Mouse (Mus musculus): ENCODE data around the gene Psors1c2. TPM values are rescaled to one million over a fixed set of nuclear protein-coding genes. Genes with fewer than 3 reads are reported as not detected.

The Psors1c2 gene
- 0.66 TPM in 1 of 2 replicates, not detected in the other for polyA plus RNA-seq (2014; fragmentation: Nextera tagmentation; extraction: Ambion mirVana)

- no peak within 1 kb of the TSS for H3K27ac ChIP-seq (replicated peaks in 1 of 2; ENCODE audit: control insufficient read depth in 1 of 2, insufficient read depth in 1 of 2, low read depth in 2 of 2, low read length in 2 of 2)
- 17% methylated on average over 7 of the region's 7 CpGs for WGBS
- no peak within 1 kb of the TSS for H3K9ac ChIP-seq (ENCODE audit: low read length)
- H3K4me2 ChIP-seq (ENCODE audit: low read length) = no peak within 1 kb of the TSS
- peaks cover 0 to 4% of the 10 kb centered on the region in 2 experiments; a peak in 1 of 4 replicates for H3K4me1 ChIP-seq (ENCODE audit: control insufficient read depth in 2 of 2, insufficient read depth in 2 of 2, low read length in 2 of 2)
- no peak within 1 kb of the TSS for H3K4me3 ChIP-seq (ENCODE audit: control insufficient read depth in 1 of 2, insufficient read depth in 1 of 2, low read depth in 1 of 2, low read length in 2 of 2)
- no peaks in the 10 kb centered on the region for H3K9me3 ChIP-seq (ENCODE audit: control insufficient read depth, low read length)
- peaks cover 29% of the 10 kb centered on the region for H3K36me3 ChIP-seq (ENCODE audit: control insufficient read depth, insufficient read depth, low read length)
- ATAC-seq (ENCODE audit: insufficient number of reproducible peaks, insufficient read depth, low FRiP score, low read depth) = no peak
- no peaks in the 10 kb centered on the region for H3K27me3 ChIP-seq (ENCODE audit: control insufficient read depth, insufficient read depth, low read length)
Measured at GRCm38 (mm10) chr17:35532901-35533300, at the start of gene Psors1c2. Psors1c2 (plus strand) TSS chr17:35533201.

- Histone ChIP-seq H3K36me3 (ENCODE audit: control insufficient read depth, insufficient read depth, low read length) (no peaks in the 10 kb centered on the region), H3K9me3 (ENCODE audit: control insufficient read depth, low read length) (no peaks in the 10 kb centered on the region), H3K4me3 (ENCODE audit: control insufficient read depth in 1 of 2, insufficient read depth in 1 of 2, low read depth in 1 of 2, low read length in 2 of 2) (no peak overlapping the region), H3K4me2 (ENCODE audit: low read length) (no peak overlapping the region), H3K9ac (ENCODE audit: low read length) (no peak overlapping the region), H3K4me1 (ENCODE audit: control insufficient read depth in 2 of 2, insufficient read depth in 2 of 2, low read length in 2 of 2) (peaks cover 4% of the 10 kb centered on the region in 2 experiments; a peak in 3 of 4 replicates), H3K27ac (replicated peaks in 1 of 2; ENCODE audit: control insufficient read depth in 1 of 2, insufficient read depth in 1 of 2, low read depth in 2 of 2, low read length in 2 of 2) (no peak overlapping the region), H3K27me3 (ENCODE audit: control insufficient read depth, insufficient read depth, low read length) (no peaks in the 10 kb centered on the region)
- WGBS = under 1% methylated on average over 9 of the region's 9 CpGs
- no peak for ATAC-seq (ENCODE audit: insufficient number of reproducible peaks, insufficient read depth, low FRiP score, low read depth)
Measured at GRCm38 (mm10) chr17:35484066-35484465, 48.9 kb upstream of the Psors1c2 start.

- WGBS = 32% methylated on average over 4 of the region's 4 CpGs
- H3K4me2 ChIP-seq (ENCODE audit: low read length) = no peak overlapping the region
- H3K36me3 ChIP-seq (ENCODE audit: control insufficient read depth, insufficient read depth, low read length) = no peaks in the 10 kb centered on the region
- ATAC-seq (ENCODE audit: insufficient number of reproducible peaks, insufficient read depth, low FRiP score, low read depth) = no peak; the same call in 1 of the 2 replicates
- no peaks in the 10 kb centered on the region for H3K27me3 ChIP-seq (ENCODE audit: control insufficient read depth, insufficient read depth, low read length)
- no peak overlapping the region for H3K9ac ChIP-seq (ENCODE audit: low read length)
- H3K4me3 ChIP-seq (ENCODE audit: control insufficient read depth in 1 of 2, insufficient read depth in 1 of 2, low read depth in 1 of 2, low read length in 2 of 2) = no peak overlapping the region
- no peaks in the 10 kb centered on the region for H3K9me3 ChIP-seq (ENCODE audit: control insufficient read depth, low read length)
- peaks cover 4% of the 10 kb centered on the region in 2 experiments; a peak in 3 of 4 replicates for H3K4me1 ChIP-seq (ENCODE audit: control insufficient read depth in 2 of 2, insufficient read depth in 2 of 2, low read length in 2 of 2)
- peak overlapping the region; percentile 55 to 84 for H3K27ac ChIP-seq (replicated peaks in 1 of 2; ENCODE audit: control insufficient read depth in 1 of 2, insufficient read depth in 1 of 2, low read depth in 2 of 2, low read length in 2 of 2)
Measured at GRCm38 (mm10) chr17:35485702-35486101, 47.3 kb upstream of the Psors1c2 start.

GRCm38 (mm10) chr17:35486726-35487125, 46.3 kb upstream of the Psors1c2 start:
- no peak overlapping the region for H3K4me2 ChIP-seq (ENCODE audit: low read length)
- H3K27me3 ChIP-seq (ENCODE audit: control insufficient read depth, insufficient read depth, low read length) = no peaks in the 10 kb centered on the region
- H3K4me3 ChIP-seq (ENCODE audit: control insufficient read depth in 1 of 2, insufficient read depth in 1 of 2, low read depth in 1 of 2, low read length in 2 of 2) = no peak overlapping the region
- H3K4me1 ChIP-seq (ENCODE audit: control insufficient read depth in 2 of 2, insufficient read depth in 2 of 2, low read length in 2 of 2) = peaks cover 4% of the 10 kb centered on the region in 2 experiments; a peak in 3 of 4 replicates
- H3K9me3 ChIP-seq (ENCODE audit: control insufficient read depth, low read length) = no peaks in the 10 kb centered on the region
- no peak overlapping the region for H3K27ac ChIP-seq (replicated peaks in 1 of 2; ENCODE audit: control insufficient read depth in 1 of 2, insufficient read depth in 1 of 2, low read depth in 2 of 2, low read length in 2 of 2)
- H3K9ac ChIP-seq (ENCODE audit: low read length) = no peak overlapping the region
- ATAC-seq (ENCODE audit: insufficient number of reproducible peaks, insufficient read depth, low FRiP score, low read depth) = no peak
- H3K36me3 ChIP-seq (ENCODE audit: control insufficient read depth, insufficient read depth, low read length) = no peaks in the 10 kb centered on the region
- 47% methylated on average over 10 of the region's 10 CpGs for WGBS

- H3K9ac ChIP-seq (ENCODE audit: low read length) = no peak overlapping the region
- H3K4me1 ChIP-seq (ENCODE audit: control insufficient read depth in 2 of 2, insufficient read depth in 2 of 2, low read length in 2 of 2) = peaks cover 4% of the 10 kb centered on the region in 2 experiments; a peak in 3 of 4 replicates
- H3K27ac ChIP-seq (replicated peaks in 1 of 2; ENCODE audit: control insufficient read depth in 1 of 2, insufficient read depth in 1 of 2, low read depth in 2 of 2, low read length in 2 of 2) = no peak overlapping the region
- no peaks in the 10 kb centered on the region for H3K27me3 ChIP-seq (ENCODE audit: control insufficient read depth, insufficient read depth, low read length)
- no peak overlapping the region for H3K4me3 ChIP-seq (ENCODE audit: control insufficient read depth in 1 of 2, insufficient read depth in 1 of 2, low read depth in 1 of 2, low read length in 2 of 2)
- WGBS = 94% methylated on average over 2 of the region's 2 CpGs
- H3K9me3 ChIP-seq (ENCODE audit: control insufficient read depth, low read length) = no peaks in the 10 kb centered on the region
- H3K4me2 ChIP-seq (ENCODE audit: low read length) = no peak overlapping the region
- H3K36me3 ChIP-seq (ENCODE audit: control insufficient read depth, insufficient read depth, low read length) = no peaks in the 10 kb centered on the region
- no peak for ATAC-seq (ENCODE audit: insufficient number of reproducible peaks, insufficient read depth, low FRiP score, low read depth)
Measured at GRCm38 (mm10) chr17:35488041-35488440, 45.0 kb upstream of the Psors1c2 start.

GRCm38 (mm10) chr17:35490320-35490719, 42.7 kb upstream of the Psors1c2 start:
- Histone ChIP-seq H3K9me3 (ENCODE audit: control insufficient read depth, low read length) (no peaks in the 10 kb centered on the region), H3K4me1 (ENCODE audit: control insufficient read depth in 2 of 2, insufficient read depth in 2 of 2, low read length in 2 of 2) (peaks cover 4% of the 10 kb centered on the region in 2 experiments; a peak in 3 of 4 replicates), H3K36me3 (ENCODE audit: control insufficient read depth, insufficient read depth, low read length) (no peaks in the 10 kb centered on the region), H3K4me2 (ENCODE audit: low read length) (no peak overlapping the region), H3K27me3 (ENCODE audit: control insufficient read depth, insufficient read depth, low read length) (no peaks in the 10 kb centered on the region), H3K9ac (ENCODE audit: low read length) (no peak overlapping the region), H3K4me3 (ENCODE audit: control insufficient read depth in 1 of 2, insufficient read depth in 1 of 2, low read depth in 1 of 2, low read length in 2 of 2) (no peak overlapping the region), H3K27ac (replicated peaks in 1 of 2; ENCODE audit: control insufficient read depth in 1 of 2, insufficient read depth in 1 of 2, low read depth in 2 of 2, low read length in 2 of 2) (no peak overlapping the region)
- no peak for ATAC-seq (ENCODE audit: insufficient number of reproducible peaks, insufficient read depth, low FRiP score, low read depth)
- WGBS = 82% methylated on average over 5 of the region's 5 CpGs

- no peak for ATAC-seq (ENCODE audit: insufficient number of reproducible peaks, insufficient read depth, low FRiP score, low read depth)
- H3K27me3 ChIP-seq (ENCODE audit: control insufficient read depth, insufficient read depth, low read length) = no peaks in the 10 kb centered on the region
- whole genome bisulfite sequencing = 94% methylated on average over 7 of the region's 7 CpGs
Measured at GRCm38 (mm10) chr17:35497124-35497523, 35.9 kb upstream of the Psors1c2 start.

GRCm38 (mm10) chr17:35502226-35502625, 30.8 kb upstream of the Psors1c2 start:
- H3K4me1 ChIP-seq (ENCODE audit: control insufficient read depth in 2 of 2, insufficient read depth in 2 of 2, low read length in 2 of 2) = peaks cover 0 to 2% of the 10 kb centered on the region in 2 experiments; a peak in 1 of 4 replicates
- H3K27ac ChIP-seq (replicated peaks in 1 of 2; ENCODE audit: control insufficient read depth in 1 of 2, insufficient read depth in 1 of 2, low read depth in 2 of 2, low read length in 2 of 2) = no peak overlapping the region
- H3K4me3 ChIP-seq (ENCODE audit: control insufficient read depth in 1 of 2, insufficient read depth in 1 of 2, low read depth in 1 of 2, low read length in 2 of 2) = no peak overlapping the region
- WGBS = 11% methylated on average over 6 of the region's 6 CpGs
- H3K36me3 ChIP-seq (ENCODE audit: control insufficient read depth, insufficient read depth, low read length) = no peaks in the 10 kb centered on the region
- H3K9ac ChIP-seq (ENCODE audit: low read length) = no peak overlapping the region
- no peaks in the 10 kb centered on the region for H3K9me3 ChIP-seq (ENCODE audit: control insufficient read depth, low read length)
- no peak overlapping the region for H3K4me2 ChIP-seq (ENCODE audit: low read length)
- ATAC-seq (ENCODE audit: insufficient number of reproducible peaks, insufficient read depth, low FRiP score, low read depth) = no peak
- H3K27me3 ChIP-seq (ENCODE audit: control insufficient read depth, insufficient read depth, low read length) = peaks cover 39% of the 10 kb centered on the region

More at GRCm38 (mm10) chr17:35497124-35497523, 35.9 kb upstream of the Psors1c2 start:
- no peak overlapping the region for H3K27ac ChIP-seq (replicated peaks in 1 of 2; ENCODE audit: control insufficient read depth in 1 of 2, insufficient read depth in 1 of 2, low read depth in 2 of 2, low read length in 2 of 2)
- no peaks in the 10 kb centered on the region for H3K36me3 ChIP-seq (ENCODE audit: control insufficient read depth, insufficient read depth, low read length)
- H3K4me1 ChIP-seq (ENCODE audit: control insufficient read depth in 2 of 2, insufficient read depth in 2 of 2, low read length in 2 of 2) = no peaks in the 10 kb centered on the region
- no peaks in the 10 kb centered on the region for H3K9me3 ChIP-seq (ENCODE audit: control insufficient read depth, low read length)
- H3K4me2 ChIP-seq (ENCODE audit: low read length) = no peak overlapping the region
- no peak overlapping the region for H3K4me3 ChIP-seq (ENCODE audit: control insufficient read depth in 1 of 2, insufficient read depth in 1 of 2, low read depth in 1 of 2, low read length in 2 of 2)
- H3K9ac ChIP-seq (ENCODE audit: low read length) = no peak overlapping the region
